Mouse (Mus musculus) embryonic fibroblast, embryonic 13.5 days (primary cell): ENCODE measurements at regions not wholly inside any gene's neighbourhood (a gene's known extent, or its start where the extent isn't known, plus 50 kb on each side); places are given as distances from the start of the nearest gene placed in this dataset.

Experiments used
- CTCF ChIP-seq: IDR thresholded peaks from 2 replicates; pipeline ENCODE4 v1.5.1; 2011; ENCODE audit warnings: mild to moderate bottlenecking, control low read depth, low read length, moderate library complexity, borderline replicate concordance; ENCODE audit not compliant: insufficient read depth
- POLR2A ChIP-seq: IDR thresholded peaks from 2 replicates; pipeline ENCODE4 v1.6.1; 2011; ENCODE audit warnings: low read depth, mild to moderate bottlenecking, control low read depth, low read length, moderate library complexity

DNA sequence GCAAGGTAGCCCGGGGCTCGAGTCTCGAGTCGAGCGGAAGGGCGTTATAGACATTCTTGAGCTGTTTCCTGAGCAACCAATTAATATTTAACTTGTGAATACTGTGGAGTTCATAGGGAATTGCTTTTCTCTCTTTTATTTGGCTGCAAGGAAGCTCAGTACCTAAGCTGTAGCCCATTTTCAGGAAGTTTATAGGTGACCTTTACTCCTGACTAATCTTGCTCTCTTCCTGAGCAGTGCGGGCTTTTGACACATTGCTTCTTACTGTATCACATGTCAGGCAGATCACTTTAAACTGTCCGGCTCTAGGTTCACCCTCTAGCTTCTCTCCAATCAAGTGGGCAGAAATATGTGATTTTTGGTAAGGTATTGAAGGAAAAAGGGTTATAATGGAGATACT lies 51.4 kb upstream of the Pard3b start:
- TF ChIP-seq CTCF = no peak
- TF ChIP-seq POLR2A = no peak
